Mouse (Mus musculus) gastrocnemius, adult 18-20 months (tissue): ENCODE measurements around the gene Erbin. TPM values are rescaled to one million over a fixed set of nuclear protein-coding genes. Genes with fewer than 3 reads are reported as not detected.

ENCODE experiments used
- DNase-seq: peaks from one replicate; pipeline ENCODE4 v3.0.0; 2021; ENCODE audit warnings: low spot score
- long read RNA-seq, 2 experiments: library from polyadenylated mRNA; stranded (forward); transcript quantifications; one replicate each; pipeline ENCODE4 v2.0.0; 2021
- total RNA-seq, 2 experiments: library from RNA; stranded (reverse); gene quantifications; 2 replicates each; pipeline ENCODE4 v1.2.3; 2021

Gene Erbin
- 10 to 100 TPM; 33.6 to 46.4 TPM for total RNA-seq
- long read RNA-seq, experiment 1, full-length matches to known transcripts = 20 of 28 reads
- long read RNA-seq, experiment 1, partial matches to known transcripts = 7 of 28 reads
- long read RNA-seq, experiment 1, other reads (novel, unspliced or antisense) = 1 of 28 reads
- long read RNA-seq, experiment 2, full-length matches to known transcripts = 16 of 30 reads
- long read RNA-seq, experiment 2, partial matches to known transcripts = 9 of 30 reads
- long read RNA-seq, experiment 2, other reads (novel, unspliced or antisense) = 5 of 30 reads

DNA sequence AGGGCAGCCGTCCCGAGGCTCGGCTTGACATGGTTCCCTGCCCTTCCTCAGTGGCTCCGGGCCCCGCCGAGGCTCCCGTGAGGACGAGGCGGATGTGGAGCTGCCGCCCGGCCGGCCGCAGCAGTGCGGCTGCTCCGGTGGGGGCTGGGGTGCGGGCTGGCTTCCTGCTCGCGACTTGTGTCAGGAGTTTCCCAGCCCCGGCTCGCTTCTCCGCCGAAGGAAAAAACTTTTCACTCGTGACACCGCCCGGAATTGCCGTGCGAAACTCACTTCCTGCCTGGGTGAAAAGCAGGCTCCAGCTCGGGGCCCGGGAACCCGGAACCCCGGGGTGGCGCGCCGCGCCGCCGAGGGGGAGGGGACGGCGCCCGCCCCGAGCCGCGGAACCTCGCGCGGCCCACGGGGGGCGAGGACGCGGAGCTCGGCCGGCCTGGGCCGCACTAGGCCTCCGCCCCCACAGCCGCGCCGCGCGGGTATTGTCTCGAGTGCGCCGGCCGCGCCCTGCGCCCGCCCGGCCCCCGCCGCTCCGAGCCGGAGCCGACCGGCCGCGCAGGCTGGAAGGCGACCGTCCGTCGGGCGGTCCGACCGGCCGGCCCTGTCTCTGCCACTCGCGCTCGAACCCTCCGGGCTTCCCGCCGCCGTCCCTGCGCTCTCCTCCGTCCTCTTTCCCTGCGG, at the start of gene Erbin:
Gene Erbin, minus strand, starts transcription at position 254 of the 672 bp plus-strand sequence.
- DNase-seq = peak; percentile 80

GRCm38 (mm10) chr13:103969912-103970311, 49.6 kb upstream of the Erbin start:
- peak; percentile 28 for DNase-seq

- DNase-seq = peak; percentile 43
These were observed 47.7 kb upstream of the Erbin start for GRCm38 (mm10) chr13:103967987-103968386.

- no peak for DNase-seq
These were observed 46.4 kb upstream of the Erbin start for GRCm38 (mm10) chr13:103966696-103967215.

DNA sequence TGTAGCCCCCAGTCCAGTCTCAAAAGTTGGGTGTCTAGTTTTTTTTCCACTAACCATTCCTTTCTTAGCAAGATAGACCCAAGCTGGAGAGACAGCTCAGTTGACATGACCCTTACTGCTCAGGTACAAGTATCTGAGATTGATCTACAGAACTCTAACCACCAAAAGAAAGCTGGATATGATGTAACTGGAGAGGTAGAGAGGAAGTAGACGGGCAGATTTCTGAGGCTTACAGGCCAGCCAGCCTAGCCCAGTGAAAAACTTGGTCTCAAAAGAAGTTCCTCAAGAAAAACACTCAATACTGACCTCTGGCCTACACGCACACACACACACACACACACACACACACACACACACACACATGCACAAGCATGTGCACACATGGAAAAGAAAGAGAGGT, 44.9 kb upstream of the Erbin start:
- DNase-seq = no peak

DNA sequence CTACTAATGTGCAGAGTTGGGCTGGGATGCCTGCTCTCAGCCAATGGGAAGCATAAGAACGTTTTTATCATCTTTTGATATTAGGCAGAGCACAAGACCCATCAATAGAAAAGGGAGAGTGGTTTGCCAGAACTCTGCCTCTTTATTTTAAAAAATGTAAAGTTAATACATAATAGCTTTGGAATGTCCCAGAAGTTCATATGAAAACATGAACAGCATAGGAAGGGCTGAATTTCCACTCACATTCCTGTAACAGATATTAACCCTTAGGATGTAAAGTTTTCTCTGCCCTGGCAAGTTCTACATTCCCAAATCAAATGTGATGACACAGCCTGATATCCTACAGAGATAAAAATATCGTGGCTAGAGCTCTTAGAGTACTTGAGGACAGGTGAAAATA, 42.8 kb upstream of the Erbin start:
- no peak for DNase-seq

GRCm38 (mm10) chr13:103959841-103960240, 39.5 kb upstream of the Erbin start:
- no peak for DNase-seq

DNA sequence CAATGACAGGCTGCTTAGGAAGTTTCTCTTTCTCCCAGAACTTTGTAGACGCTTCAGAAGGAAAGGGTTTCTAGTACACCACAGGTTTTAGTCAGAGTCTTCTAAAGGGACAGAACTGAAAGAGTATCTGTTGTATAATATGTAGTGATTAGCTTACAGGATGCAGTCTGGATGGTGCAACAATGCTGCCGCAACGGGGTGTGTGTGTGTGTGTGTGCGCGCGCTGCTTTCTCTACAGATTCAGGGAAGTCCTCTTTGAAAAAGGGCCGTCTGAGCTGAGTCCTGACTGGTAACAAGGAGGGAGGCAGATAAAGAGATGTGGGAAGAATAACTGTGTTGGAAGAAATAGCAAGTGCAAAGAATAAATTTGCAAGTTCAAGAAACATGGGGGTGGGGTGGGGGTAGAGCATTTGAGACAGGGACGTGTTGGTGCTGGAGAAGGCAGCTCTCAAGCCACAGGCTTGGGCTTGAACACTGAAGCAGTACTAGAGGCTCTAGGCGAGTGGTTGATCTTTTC, 38.4 kb upstream of the Erbin start:
- DNase-seq = no peak

DNA sequence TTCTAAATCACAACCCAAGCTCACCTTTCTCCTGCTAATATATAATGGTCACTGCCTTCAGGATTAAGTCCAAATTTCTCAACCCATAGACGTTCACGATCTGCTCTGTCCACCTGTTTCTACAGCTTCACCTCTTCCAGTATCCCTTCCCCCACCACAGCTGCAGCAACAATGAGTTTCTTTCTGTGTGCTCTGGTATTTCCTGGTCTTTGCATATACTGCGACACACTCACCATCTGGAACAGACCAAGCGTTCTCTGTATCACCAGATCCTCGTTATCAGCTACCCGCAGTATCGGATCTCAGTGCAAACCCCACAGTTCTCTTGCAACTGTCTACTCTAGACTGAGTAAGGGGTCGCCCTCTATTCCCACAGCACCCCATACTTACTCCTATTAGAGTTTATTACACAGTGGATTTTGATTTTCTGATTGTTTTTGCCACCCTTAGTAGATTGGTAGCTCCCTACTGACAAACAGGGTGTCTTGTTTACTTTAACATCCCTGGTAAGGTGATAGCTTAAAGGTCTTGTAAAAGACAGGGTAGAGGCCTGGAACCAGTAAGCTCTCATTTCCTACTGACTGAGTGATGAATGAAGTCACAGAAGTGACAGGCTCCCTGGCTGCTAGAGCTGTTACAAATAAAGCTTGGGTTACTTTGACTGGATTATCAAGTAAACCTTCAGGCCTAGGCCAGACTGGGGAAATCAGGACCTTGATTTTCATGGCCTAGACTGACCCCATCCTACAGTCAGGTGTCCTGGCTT, 37.0 kb upstream of the Erbin start:
- DNase-seq = no peak

DNA sequence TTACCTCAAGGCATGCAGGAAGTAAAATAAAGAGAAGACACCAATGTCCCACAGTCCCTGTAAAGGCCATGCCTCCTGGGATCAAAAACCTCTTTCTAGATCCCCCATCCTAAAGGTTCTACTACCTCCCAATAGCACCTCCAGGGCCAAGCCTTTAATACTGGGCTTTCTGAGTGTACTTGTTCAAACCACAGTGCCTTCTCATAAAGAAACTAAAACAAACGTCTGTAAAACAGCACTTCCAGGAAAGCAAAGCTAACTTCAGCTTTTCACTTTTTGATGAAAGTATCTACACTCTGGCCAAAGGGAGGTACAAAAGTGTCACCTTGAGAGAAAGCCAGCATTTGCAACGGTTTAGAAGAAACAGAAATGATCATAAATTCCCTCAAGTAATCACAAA, 35.3 kb upstream of the Erbin start:
- DNase-seq = no peak

DNA sequence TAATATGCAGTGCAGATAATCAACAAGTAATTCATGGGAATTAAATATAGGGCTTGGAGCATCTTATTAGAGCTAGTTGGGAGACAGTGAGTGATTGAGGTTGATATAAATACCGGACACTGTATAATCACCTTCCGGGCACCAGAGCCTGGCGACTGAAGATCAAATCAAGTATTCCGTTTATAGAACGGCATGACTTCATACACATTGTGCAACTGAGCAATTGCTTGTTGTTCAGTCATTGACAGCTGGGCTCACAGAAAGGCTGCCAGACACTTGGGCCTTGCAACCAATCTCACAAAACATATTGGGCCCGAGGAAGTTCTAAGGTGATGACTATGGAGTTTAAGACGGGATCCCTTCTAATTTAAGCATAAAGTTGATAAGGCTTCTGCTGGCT, 31.1 kb upstream of the Erbin start:
- no peak for DNase-seq

DNA sequence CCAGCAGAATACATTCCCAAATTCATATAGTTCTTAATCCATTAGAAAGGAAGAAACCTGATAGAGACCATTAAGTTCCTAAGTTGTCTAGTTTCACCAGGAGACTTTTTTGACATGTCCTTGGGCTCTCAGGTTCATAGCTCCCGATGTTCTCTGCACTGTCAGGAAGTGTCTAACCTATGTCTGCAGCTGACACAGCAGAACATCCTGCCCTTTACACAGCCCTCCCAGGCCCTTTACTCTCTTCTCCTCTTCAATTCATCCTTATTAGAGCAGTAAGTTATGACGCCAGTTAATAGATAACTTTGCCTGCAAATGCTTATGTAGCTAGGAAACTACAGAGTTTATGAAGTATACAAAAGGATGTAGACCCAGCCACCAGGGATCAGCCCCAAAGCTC, 20.5 kb upstream of the Erbin start:
- no peak for DNase-seq

- DNase-seq = no peak
These were observed 4.3 kb upstream of the Erbin start for GRCm38 (mm10) chr13:103924586-103924985.

GRCm38 (mm10) chr13:103923402-103924065, 3.2 kb upstream of the Erbin start:
- DNase-seq = no peak

DNA sequence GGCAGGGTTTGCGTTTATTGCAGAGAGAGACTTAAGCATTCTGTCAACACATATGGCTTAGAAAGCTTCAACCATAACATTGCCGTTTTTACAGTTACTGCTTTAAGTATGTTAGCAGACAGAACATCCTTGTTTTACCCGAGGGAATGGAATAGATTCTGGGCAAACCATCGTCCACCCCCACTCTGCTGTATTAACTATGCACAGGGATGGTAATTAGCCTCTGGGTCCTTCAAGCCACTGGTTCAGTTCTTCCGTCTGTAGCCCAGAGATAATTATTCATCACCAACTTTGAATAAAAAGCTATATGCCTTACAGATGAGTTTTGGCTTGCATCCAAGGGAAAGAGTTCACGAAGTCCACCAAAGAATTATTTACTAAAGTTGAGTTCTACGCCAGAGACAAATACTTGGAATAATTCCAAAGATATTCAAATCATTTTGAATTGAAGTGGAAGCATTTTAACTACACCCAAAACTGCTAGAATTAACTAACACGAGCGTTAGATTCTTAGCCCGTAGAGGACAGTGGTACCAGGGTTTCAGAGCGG, 1.6 kb upstream of the Erbin start:
- DNase-seq = no peak

- DNase-seq = peak; percentile 85
These were observed 868 bp upstream of the Erbin start for GRCm38 (mm10) chr13:103920933-103921830.

GRCm38 (mm10) chr13:103919956-103920260, 406 bp downstream of the Erbin start:
- DNase-seq = no peak

- DNase-seq = peak; percentile 19
These were observed 919 bp downstream of the Erbin start for GRCm38 (mm10) chr13:103919234-103919955.

- DNase-seq = no peak
These were observed 1.9 kb downstream of the Erbin start for GRCm38 (mm10) chr13:103918432-103918831.
